Mouse (Mus musculus): ENCODE data around the gene Macc1. TPM values are rescaled to one million over a fixed set of nuclear protein-coding genes. Genes with fewer than 3 reads are reported as not detected.
"Not testable (repeated sequence)": the region's sequence is repeated elsewhere in the genome, so short reads cannot be mapped to it uniquely, and the experiment has no call there.

Macc1 gene
- polyA plus RNA-seq, 1 experiment = not detected

GRCm38 (mm10) chr12:119303618-119304017, 10.5 kb upstream of the Macc1 start:
- Histone ChIP-seq H3K27ac (ENCODE audit: insufficient read depth, low read depth, low read length) (no peak overlapping the region), H3K4me3 (ENCODE audit: low read depth, low read length) (no peak overlapping the region), H3K36me3 (ENCODE audit: control insufficient read depth, insufficient read depth, low read length) (no peaks in the 10 kb centered on the region), H3K27me3 (ENCODE audit: control insufficient read depth, insufficient read depth, low read length) (no peaks in the 10 kb centered on the region), H3K4me1 (ENCODE audit: control insufficient read depth, insufficient read depth, insufficient read length, low read length) (no peaks in the 10 kb centered on the region)
- no peak for TF ChIP-seq CTCF (IDR thresholded peaks at IDR 0.05; ENCODE audit: extremely low read depth, insufficient read length, insufficient replicate concordance, low read depth, low read length)
- no peak for TF ChIP-seq POLR2A (IDR thresholded peaks at IDR 0.05; ENCODE audit: low read depth, low read length)

- no peak overlapping the region for H3K27ac ChIP-seq (ENCODE audit: insufficient read depth, low read depth, low read length)
- WGBS = 43% methylated on average over 3 of the region's 3 CpGs
- TF ChIP-seq CTCF (IDR thresholded peaks at IDR 0.05; ENCODE audit: extremely low read depth, insufficient read length, insufficient replicate concordance, low read depth, low read length) (no peak), POLR2A (IDR thresholded peaks at IDR 0.05; ENCODE audit: low read depth, low read length) (no peak)
- no peak overlapping the region for H3K4me3 ChIP-seq (ENCODE audit: low read depth, low read length)
- no peaks in the 10 kb centered on the region for H3K36me3 ChIP-seq (ENCODE audit: control insufficient read depth, insufficient read depth, low read length)
- H3K4me1 ChIP-seq (ENCODE audit: control insufficient read depth, insufficient read depth, insufficient read length, low read length) = no peaks in the 10 kb centered on the region
- H3K27me3 ChIP-seq (ENCODE audit: control insufficient read depth, insufficient read depth, low read length) = no peaks in the 10 kb centered on the region
These were observed 881 bp upstream of the Macc1 start for GRCm38 (mm10) chr12:119313014-119313763.

DNA sequence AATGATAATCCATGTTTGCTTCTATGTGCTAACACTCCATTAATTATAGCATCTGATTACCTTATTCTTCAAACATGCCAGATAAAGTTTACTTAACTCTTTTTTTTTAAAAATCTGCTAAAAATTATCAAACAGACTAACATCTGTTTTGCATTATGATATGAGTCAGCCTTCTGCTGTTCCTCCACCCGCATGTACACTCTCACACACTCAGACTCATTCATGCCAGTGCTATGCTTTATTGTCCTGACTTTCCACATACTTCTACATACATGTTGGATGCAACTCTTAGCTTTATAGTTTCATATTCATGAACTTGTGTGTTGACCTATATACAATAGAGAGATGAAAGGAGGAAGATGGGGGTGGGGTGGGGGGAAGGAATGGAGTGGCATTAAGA, 4.7 kb downstream of the Macc1 start:
- Histone ChIP-seq H3K36me3 (ENCODE audit: control insufficient read depth, insufficient read depth, low read length) (no peaks in the 10 kb centered on the region), H3K27me3 (ENCODE audit: control insufficient read depth, insufficient read depth, low read length) (no peaks in the 10 kb centered on the region), H3K27ac (ENCODE audit: insufficient read depth, low read depth, low read length) (no peak overlapping the region), H3K4me3 (ENCODE audit: low read depth, low read length) (no peak overlapping the region), H3K4me1 (ENCODE audit: control insufficient read depth, insufficient read depth, insufficient read length, low read length) (no peaks in the 10 kb centered on the region)
- WGBS = 71% methylated on average over 1 of the region's 1 CpGs
- no peak for TF ChIP-seq POLR2A (IDR thresholded peaks at IDR 0.05; ENCODE audit: low read depth, low read length)
- no peak for TF ChIP-seq CTCF (IDR thresholded peaks at IDR 0.05; ENCODE audit: extremely low read depth, insufficient read length, insufficient replicate concordance, low read depth, low read length)

DNA sequence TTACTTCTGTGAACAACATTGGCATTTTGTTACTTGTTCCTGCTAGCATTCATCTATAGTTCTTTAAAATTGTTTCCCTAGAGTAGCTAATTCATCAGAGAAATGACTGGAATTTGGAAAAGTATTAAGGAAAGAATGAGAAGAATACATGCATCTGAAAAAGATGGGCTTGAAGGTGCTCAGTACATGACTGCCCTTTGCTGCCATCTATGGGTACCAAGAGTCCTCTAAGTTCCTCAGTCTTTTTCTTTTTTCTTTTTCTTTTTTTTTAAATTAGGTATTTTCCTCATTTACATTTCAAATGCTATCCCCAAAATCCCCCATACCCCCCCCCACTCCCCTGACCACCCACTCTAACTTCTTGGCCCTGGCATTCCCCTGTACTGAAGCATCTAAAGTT, 11.3 kb downstream of the Macc1 start:
- H3K36me3 ChIP-seq (ENCODE audit: control insufficient read depth, insufficient read depth, low read length) = no peaks in the 10 kb centered on the region
- no peak overlapping the region for H3K4me3 ChIP-seq (ENCODE audit: low read depth, low read length)
- no peaks in the 10 kb centered on the region for H3K27me3 ChIP-seq (ENCODE audit: control insufficient read depth, insufficient read depth, low read length)
- no peak overlapping the region for H3K27ac ChIP-seq (ENCODE audit: insufficient read depth, low read depth, low read length)
- TF ChIP-seq CTCF (IDR thresholded peaks at IDR 0.05; ENCODE audit: extremely low read depth, insufficient read length, insufficient replicate concordance, low read depth, low read length) (no peak), POLR2A (IDR thresholded peaks at IDR 0.05; ENCODE audit: low read depth, low read length) (no peak)
- no peaks in the 10 kb centered on the region for H3K4me1 ChIP-seq (ENCODE audit: control insufficient read depth, insufficient read depth, insufficient read length, low read length)

DNA sequence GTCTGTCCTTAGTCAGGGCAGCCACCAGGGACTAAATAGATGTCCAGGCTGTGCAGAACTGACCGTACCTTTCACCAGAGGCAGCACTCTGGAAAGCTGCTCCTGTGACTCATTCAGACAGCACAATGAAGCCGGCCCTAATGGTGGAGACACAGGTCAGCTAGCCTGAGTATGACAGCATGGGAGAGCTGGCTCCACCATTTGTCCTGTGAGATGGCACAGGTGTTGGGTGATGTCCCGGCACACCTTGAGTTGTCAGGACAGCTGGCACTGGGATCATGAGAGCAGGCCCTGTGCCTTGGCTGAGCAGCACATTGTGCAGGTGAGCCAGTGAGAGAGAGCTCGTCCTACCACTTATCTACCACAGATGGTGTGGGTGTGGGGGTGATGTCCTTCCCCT, 16.6 kb downstream of the Macc1 start:
- no peaks in the 10 kb centered on the region for H3K36me3 ChIP-seq (ENCODE audit: control insufficient read depth, insufficient read depth, low read length)
- H3K27me3 ChIP-seq (ENCODE audit: control insufficient read depth, insufficient read depth, low read length) = no peaks in the 10 kb centered on the region
- 74% methylated on average over 4 of the region's 4 CpGs for WGBS
- H3K27ac ChIP-seq (ENCODE audit: insufficient read depth, low read depth, low read length) = no peak overlapping the region
- no peak overlapping the region for H3K4me3 ChIP-seq (ENCODE audit: low read depth, low read length)
- TF ChIP-seq POLR2A (IDR thresholded peaks at IDR 0.05; ENCODE audit: low read depth, low read length) (no peak), CTCF (IDR thresholded peaks at IDR 0.05; ENCODE audit: extremely low read depth, insufficient read length, insufficient replicate concordance, low read depth, low read length) (no peak)
- no peaks in the 10 kb centered on the region for H3K4me1 ChIP-seq (ENCODE audit: control insufficient read depth, insufficient read depth, insufficient read length, low read length)

- TF ChIP-seq CTCF (IDR thresholded peaks at IDR 0.05; ENCODE audit: extremely low read depth, insufficient read length, insufficient replicate concordance, low read depth, low read length) (no peak), POLR2A (IDR thresholded peaks at IDR 0.05; ENCODE audit: low read depth, low read length) (no peak)
- Histone ChIP-seq H3K27ac (ENCODE audit: insufficient read depth, low read depth, low read length) (no peak overlapping the region), H3K27me3 (ENCODE audit: control insufficient read depth, insufficient read depth, low read length) (no peaks in the 10 kb centered on the region), H3K4me3 (ENCODE audit: low read depth, low read length) (no peak overlapping the region), H3K4me1 (ENCODE audit: control insufficient read depth, insufficient read depth, insufficient read length, low read length) (no peaks in the 10 kb centered on the region), H3K36me3 (ENCODE audit: control insufficient read depth, insufficient read depth, low read length) (no peaks in the 10 kb centered on the region)
These were observed 19.3 kb downstream of the Macc1 start for GRCm38 (mm10) chr12:119333376-119333775.

GRCm38 (mm10) chr12:119352579-119352978, 38.5 kb downstream of the Macc1 start:
- 46% methylated on average over 16 of the region's 16 CpGs for WGBS
- H3K4me3 ChIP-seq (ENCODE audit: low read depth, low read length); H3K4me1 ChIP-seq (ENCODE audit: control insufficient read depth, insufficient read depth, insufficient read length, low read length); H3K36me3 ChIP-seq (ENCODE audit: control insufficient read depth, insufficient read depth, low read length); H3K27ac ChIP-seq (ENCODE audit: insufficient read depth, low read depth, low read length); H3K27me3 ChIP-seq (ENCODE audit: control insufficient read depth, insufficient read depth, low read length): not testable (repeated sequence)

Data from small intestine, adult 2 months (tissue).